Mouse (Mus musculus) monocyte, adult 59 days (primary cell): Measurements from ENCODE around the gene Xrcc2. TPM values are rescaled to one million over a fixed set of nuclear protein-coding genes. Genes with fewer than 3 reads are reported as not detected.

Source experiments
- total RNA-seq, 2 experiments: library from RNA; stranded (reverse); gene quantifications; one replicate each; pipeline ENCODE4 v1.2.4; 2023

Gene Xrcc2
- total RNA-seq: 10 to 100 TPM in 1 of 2 experiments, 1 to 10 TPM in 1; 9.4 to 13.0 TPM

DNA sequence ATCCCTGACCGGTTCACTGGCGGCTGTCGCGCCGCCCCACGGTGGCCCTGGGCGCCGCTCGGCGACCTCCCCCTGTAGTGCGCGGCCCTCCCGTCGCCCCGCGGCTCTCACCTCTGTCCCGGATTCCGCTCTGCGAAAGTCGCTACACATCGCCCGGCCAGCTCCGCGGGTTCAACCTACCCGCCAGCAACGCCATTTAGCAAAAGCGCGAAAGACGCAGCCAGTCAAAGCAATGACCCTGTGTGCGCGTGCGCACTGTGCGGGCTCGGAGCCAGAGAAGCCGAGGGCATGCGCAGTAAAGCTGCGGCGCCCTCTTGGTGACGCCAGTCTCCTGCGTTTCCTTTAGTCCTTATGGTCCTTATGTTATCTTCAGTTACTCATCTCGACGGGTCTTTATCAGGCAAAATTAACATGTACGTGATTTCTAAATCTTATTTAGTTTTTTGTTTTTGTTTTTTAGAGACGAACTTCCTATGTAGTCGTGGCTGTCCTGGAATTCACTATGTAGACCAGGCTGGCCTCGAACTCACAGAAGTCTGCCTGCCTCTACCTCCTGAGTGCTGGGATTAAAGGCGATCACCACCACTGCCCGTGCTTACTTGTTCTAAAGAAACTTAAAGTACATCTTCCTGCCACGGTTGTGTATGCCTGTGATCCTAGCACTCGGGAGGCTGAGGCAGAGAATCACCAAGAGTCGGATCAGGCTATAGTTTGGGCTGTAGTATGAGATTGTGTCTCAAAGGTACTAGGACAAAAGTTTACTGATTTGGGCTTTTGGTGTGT, at the start of gene Xrcc2:
Gene Xrcc2 (minus strand): TSS at position 259 of the 783 bp plus-strand sequence.

Other genes starting within 250 kb of the Xrcc2 start
- gene Kmt2c, start 207.0 kb downstream of the Xrcc2 start, total RNA-seq: 100 to 1,000 TPM; 113 to 127 TPM
- not detected for gene Cct8l1, start 189.8 kb downstream of the Xrcc2 start, total RNA-seq
- under 1 TPM; 0.70 to 0.79 TPM for gene Actr3b, start 54.2 kb upstream of the Xrcc2 start, total RNA-seq
- not detected for gene Gm21663, start 236.6 kb upstream of the Xrcc2 start, total RNA-seq
- not detected for gene Gm21671, start 248.6 kb upstream of the Xrcc2 start, total RNA-seq